Comparison of ENCODE assay signal across 22 mouse cellular contexts in genomic region chr14:62468119-62468752, GRCm38 (mm10). TPM values are rescaled to one million over a fixed set of nuclear protein-coding genes. Genes with fewer than 3 reads are reported as not detected.
"Had no signal": no experiment of that assay in that cellular context is flagged by ENCODE, and none has a peak within 500 bp of the region (broad histone marks: within the 10 kb centered on the region; RNA-seq: fewer than 3 reads in every experiment).

No protein-coding gene starts in this region.

- H3K4me3 ChIP-seq: midbrain, embryonic 10.5 days; midbrain, embryonic 12.5 days; myocyte; neural tube, embryonic 13.5 days; neural tube, embryonic 15.5 days; stomach, embryonic 15.5 days had no signal

- H3K4me1 ChIP-seq: stomach, embryonic 15.5 days had no signal

- H3K9me3 ChIP-seq: midbrain, embryonic 10.5 days; midbrain, embryonic 12.5 days; neural tube, embryonic 13.5 days; neural tube, embryonic 15.5 days; stomach, embryonic 15.5 days had no signal

- ATAC-seq: midbrain, embryonic 16.5 days had no signal

- DNase-seq: lung, adult 18-20 months; lung, embryonic 14.5 days; lung, postnatal 10 days; lung, postnatal 4 days; midbrain, embryonic 14.5 days; retina, postnatal 1 day; right cerebral cortex, adult 18-20 months; thymus, adult 2 months; thymus, postnatal 25 days; thymus, postnatal 4 days had no signal

- H3K9ac ChIP-seq: lung, embryonic 14.5 days; midbrain, embryonic 12.5 days; neural tube, embryonic 13.5 days; neural tube, embryonic 15.5 days; stomach, embryonic 15.5 days had no signal

- H3K27me3 ChIP-seq: neural tube, embryonic 15.5 days; stomach, embryonic 15.5 days had no signal

- H3K36me3 ChIP-seq: midbrain, embryonic 10.5 days; midbrain, embryonic 12.5 days; neural tube, embryonic 13.5 days; neural tube, embryonic 15.5 days; stomach, embryonic 15.5 days had no signal

- H3K27ac ChIP-seq: midbrain, embryonic 10.5 days; midbrain, embryonic 12.5 days; neural tube, embryonic 13.5 days; neural tube, embryonic 15.5 days; stomach, embryonic 15.5 days; stomach, postnatal 0 days had no signal

- H3K4me2 ChIP-seq: lung, embryonic 14.5 days; midbrain, embryonic 12.5 days; neural tube, embryonic 13.5 days; neural tube, embryonic 15.5 days; stomach, embryonic 15.5 days had no signal

RNA-seq across cellular contexts. Expression of gene Gucy1b2, which starts 12.1 kb away (rescaled TPM):
- total RNA-seq: megakaryocyte, adult 5-6 weeks; megakaryocyte-erythroid progenitor cell, adult 5-6 weeks had no signal
- polyA plus RNA-seq: myocyte; spleen, adult 2 months; stomach, postnatal 0 days; urinary bladder, adult 2 months had no signal
